Mouse (Mus musculus): ENCODE measurements around the gene Adamts13.

The Adamts13 gene

DNA sequence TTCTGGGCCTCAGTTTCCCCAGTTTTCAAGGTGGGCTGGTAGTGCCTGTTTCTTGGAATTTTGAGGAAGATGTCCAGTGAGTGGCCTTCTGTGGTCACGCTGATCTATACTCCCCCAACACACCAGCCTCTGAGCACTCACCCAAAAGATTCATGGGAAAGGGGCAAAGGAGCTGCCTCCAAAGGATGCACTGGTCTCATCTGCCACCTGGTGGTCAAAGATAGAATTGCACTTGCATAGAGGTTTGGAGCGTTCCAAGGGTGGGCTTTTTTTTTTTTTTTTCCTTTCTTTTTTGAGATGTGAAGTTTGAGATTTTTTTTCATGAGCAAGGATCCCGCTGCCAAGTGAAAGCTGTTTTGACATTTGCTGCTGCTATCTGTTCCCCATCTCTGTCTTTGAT is 65.4 kb downstream of the Adamts13 start:
- DNase-seq (ENCODE audit: low spot score), result peak; percentile 76

DNA sequence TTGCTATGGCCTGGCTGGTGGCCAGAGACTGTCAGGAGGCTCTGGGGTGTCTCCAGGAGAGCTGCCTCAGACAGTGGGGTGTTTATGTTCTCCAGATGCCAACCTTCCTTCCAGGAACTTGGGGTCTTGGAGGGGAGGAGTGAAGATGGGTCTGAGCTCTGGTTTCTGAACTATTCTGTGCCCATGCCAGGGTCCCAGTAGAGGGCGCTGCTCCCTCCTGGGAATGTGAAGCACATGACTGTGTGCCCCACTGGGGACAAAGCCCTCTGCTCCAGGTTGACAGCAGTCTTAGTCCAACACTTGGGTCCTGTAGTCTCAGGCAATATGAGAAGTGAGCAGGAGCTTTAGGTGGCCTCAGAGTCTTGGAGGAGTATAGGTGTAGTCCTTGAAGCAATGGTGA is 66.1 kb downstream of the Adamts13 start:
- DNase-seq (ENCODE audit: low spot score), result no peak

DNA sequence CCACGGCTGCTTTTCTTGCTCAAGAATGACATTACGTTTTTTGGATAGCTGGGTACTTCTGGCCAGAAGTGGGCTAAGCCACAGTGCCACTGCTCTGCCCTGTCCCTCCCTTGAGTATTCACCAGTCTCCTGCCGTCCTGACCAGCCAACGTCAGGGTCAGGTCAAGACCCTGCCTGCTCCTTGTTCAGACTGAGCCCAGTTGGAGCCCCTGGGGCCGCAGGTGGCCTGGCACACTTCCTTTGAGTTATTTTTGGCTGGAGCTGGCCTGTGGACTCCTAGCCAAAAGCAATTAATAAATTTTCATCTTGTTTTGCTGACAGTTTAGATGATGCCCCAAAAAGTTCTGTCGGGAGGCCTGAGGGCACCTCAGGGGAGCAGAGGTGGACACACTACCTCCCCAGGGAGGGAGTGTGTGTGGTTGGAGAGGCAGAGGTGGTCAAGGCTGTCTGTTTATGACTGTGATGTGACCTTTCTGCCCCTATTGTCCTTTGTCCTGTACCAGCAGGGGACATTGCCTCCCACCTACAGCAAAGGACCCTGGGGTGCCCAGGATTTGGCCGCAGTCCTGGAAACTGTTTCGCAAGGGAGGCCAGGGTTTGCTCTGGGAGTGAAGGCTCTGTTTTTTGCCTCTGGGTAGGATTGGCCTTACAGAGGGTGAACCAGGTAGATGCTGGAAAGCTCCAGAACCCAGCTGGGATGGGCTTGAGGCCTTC is 69.1 kb downstream of the Adamts13 start:
- no peak for DNase-seq (ENCODE audit: low spot score)

DNA sequence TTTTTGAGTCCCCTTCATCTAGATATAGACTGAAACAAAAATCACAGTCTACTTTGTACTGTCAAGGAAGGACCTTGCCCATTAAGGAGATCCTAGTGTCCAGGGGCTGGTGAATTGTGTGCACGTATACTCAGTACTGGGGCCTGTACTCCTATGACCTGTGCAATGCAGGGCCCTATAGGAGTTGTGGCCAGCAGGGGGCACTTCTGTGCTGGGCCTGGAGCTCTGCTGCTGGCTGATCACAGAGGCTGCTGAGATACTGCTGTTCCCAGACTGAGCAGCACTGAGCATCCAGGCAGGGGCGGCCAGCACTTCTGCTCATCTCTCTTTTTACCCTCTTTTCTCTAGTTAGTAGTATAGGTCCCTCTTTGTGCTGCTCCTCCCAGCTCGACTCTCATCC is 70.2 kb downstream of the Adamts13 start:
- DNase-seq (ENCODE audit: low spot score), result peak; percentile 78

DNA sequence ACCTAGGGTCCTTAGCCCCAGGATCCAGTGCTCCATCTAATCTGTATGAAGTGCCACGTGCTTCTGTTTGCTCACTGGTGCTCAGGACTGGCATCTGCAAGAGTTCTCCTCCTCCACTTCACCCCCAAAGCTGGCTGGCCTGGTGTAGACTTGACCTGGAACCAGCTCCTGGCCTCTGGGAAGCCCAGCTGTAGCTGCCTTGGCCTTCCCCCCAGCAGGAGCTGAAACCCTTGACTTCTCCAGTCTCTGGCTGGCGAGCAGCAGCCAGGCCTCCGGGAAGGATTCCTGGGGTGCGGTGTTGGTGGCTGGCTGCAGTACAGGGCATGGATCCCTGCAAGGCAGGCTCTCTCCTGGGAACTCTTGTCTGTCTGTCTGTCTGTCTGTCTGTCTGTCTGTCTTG is 71.0 kb downstream of the Adamts13 start:
- DNase-seq (ENCODE audit: low spot score), result no peak

DNA sequence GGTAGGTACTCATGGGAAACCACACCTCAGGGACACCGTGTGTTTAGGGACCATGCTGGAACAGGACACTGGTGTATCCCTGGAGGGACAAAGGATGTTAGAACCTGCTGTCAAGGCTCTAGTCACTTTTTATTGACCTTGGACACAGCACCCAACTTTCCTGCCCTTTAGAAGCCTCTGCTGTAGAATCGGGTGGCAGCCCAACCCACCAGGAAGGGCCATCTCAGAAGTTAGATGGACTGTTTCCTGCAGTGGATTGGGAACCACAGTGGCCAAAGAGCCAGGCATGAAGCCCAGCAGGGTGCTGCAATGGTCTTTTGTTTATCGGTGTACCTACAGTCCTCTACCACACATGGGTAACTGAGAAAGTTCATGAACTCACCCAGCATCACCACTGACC is 71.4 kb downstream of the Adamts13 start:
- DNase-seq (ENCODE audit: low spot score), result no peak

DNA sequence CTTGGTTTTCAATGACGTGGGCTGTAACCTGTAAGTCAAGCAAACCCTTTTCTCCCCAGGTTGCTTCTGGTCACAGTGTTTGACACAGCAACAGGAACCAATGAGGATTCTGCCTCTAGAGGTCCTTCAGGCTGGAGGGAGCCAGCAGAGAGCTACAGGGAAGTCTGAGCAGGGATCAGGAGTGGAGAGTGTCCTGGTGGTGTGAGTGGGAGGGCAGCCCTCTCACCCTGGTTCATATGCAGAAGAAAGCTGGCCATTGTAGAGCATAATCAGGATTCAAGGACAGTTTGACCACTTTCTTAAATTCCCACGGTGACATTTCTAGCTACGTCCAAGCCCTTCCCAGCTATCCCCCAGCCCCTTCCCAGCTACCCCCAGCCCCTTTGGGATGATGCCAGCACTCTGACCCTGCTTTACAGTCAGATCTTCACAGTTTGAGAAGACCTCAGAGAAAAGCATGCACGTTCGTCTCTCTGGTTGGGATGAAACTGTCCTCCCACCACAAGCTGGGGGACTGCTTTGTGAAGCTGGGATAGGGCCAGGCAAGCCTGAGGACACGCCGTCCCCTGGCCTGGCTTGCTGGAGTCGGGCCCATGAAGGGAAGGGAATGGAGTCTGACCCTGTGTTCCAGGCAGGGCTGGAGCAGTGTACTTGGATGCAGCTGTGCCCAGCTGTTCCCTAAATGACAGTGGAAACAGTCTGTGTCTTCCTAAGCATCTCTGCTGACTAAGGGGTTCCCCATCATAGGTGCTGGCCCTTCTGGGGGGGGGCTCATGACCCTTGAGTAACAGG is 73.0 kb downstream of the Adamts13 start:
- no peak for DNase-seq (ENCODE audit: low spot score)

DNA sequence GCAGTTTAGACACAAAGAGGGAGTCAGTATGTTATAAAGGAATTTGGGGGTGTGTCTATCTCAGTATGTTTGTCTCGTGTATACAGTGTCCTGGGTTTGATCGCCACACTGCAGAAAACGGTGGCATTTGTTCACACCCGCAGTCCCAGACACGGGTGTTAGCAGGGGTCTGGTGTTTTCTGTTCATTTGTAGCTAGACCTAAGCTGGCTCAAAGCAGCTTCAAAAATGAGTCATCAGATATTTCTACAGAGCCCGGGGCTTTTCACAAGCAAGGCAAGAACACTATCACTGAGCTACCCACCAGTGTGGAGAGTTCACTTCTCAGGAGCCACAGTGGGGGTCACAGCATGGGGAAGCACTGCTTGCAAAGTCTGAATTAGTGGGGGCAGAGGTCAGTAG is 76.2 kb downstream of the Adamts13 start:
- no peak for DNase-seq (ENCODE audit: low spot score)

DNA sequence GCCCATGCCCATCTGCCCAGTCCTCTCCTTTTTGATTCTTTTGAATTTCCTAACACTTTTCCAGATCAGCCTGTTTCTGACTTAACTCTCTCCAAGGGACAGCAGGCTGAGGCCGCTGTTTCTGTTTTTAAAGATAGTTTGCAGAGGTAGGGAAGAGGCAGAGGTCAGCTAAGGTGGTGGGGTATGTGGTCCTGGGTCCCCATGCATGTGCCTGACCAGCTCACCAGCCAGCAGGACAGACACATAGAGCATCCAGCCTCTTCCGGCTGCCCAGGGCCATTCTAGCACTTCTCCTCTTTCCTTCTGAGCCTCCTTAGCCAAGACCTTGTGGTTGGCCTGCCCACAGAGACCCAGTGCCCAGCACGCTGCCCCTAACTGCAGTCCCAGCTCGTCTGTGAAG is 85.0 kb downstream of the Adamts13 start:
- DNase-seq (ENCODE audit: low spot score), result no peak

DNA sequence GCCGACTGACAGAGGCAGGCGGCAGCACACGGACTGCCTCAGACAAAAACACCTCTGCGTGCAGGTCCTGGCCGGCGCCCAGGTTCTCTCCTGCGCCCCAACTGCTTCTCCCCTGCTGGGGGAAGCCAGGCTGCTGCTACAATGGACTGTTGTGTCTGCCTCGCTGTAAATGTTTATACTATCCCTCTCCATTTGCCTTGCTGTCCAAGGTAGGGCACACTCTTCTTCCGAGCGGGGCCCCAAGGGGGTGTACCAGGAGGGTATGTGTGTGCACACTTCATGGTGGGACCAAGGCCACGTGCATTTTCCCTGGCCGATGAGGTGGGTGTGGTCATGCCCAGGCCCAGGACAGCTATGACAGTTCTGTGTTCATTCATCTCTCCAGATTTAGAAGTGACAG is 85.5 kb downstream of the Adamts13 start:
- DNase-seq (ENCODE audit: low spot score), result no peak

DNA sequence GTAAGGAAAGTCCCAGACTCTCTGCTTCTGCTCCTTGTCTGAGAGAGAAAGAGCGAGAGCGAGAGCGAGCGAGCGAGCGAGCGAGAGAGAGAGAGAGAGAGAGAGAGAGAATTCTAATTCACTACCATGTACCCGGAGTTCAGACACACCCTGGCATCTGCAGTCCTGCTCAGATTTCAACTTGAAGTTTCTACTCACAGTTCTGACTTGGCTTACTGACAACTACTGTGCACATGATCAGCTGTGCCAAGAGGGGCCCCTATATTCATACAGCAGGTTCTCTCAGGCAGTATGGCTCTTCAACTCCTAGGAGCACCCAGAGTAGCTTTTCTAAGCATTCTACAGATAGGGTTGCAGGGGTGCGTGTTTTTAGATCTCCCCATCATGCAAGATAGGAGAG is 86.0 kb downstream of the Adamts13 start:
- no peak for DNase-seq (ENCODE audit: low spot score)

Measured in ovary, postnatal 14 days (tissue).